Mouse (Mus musculus) cerebellum, adult 18-20 months (tissue): ENCODE results near the gene 9030612E09Rik.

Experiments
- DNase-seq, 2 experiments: peaks; one replicate each; pipeline ENCODE4 v3.0.0; 2021

9030612E09Rik gene

DNA sequence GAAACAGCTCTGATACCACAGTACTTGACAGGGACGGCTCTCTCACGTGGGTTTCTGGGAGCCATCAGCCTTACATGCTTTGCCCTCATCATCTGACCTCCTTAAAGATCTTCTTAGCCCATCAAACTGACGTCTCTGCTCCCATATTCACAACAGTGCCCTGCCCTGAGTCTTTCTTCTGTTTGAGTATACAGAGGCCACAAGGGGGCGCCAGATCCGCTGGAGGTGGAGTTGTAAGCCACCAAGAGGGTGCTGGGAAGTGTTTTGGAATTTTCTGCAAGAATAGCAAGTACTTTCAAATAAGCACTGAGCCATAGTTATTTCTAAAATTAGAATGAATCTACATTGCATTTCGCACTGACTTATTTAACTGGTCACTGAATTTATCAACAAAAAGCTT lies 37.4 kb downstream of the 9030612E09Rik start:
- peak; percentile 26 to 45 for DNase-seq

DNA sequence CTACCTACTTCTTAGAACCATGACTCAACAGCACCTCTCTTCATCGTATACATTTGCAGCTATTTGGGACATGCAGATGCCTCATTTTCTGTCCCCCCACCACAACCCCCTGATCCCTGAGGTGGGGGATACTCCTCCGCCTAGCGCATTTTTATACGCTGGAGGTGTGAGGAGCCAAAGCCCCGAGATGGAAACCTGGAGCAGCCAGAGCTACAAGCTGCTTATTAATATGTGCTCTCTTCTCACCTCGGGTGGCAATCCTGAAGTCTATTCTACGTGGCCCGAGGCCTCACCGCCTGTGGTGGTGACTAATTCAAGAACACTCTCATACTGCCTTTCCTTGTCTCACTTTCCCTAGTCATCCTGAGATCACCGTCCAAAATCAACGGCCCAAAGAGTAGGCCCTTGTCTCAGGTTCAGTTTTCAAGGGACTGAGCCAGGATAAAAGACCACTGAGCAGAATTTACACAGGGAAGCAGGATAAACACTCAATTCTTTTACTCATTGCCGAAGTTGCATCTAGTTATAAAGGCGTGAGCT lies 42.9 kb downstream of the 9030612E09Rik start:
- DNase-seq, result no peak

DNA sequence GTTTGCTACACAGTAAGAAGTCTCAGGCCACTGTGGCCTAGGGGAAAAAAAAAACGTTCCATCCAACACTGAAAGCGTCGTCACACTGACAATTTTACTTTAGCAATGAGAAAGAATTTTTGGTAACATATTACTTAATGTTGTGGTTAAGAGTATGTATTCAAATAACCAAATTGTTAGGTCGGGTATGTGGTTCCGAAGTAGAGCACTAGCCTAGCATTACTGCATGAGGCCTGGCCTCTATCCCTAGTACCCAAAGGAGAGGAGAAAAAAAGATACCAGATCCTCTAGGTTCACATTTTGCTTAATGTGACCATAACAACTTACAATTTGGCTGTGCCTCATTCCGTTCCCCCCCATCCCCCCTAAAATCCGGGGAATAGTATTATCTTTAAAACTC lies 46.0 kb downstream of the 9030612E09Rik start:
- DNase-seq, result peak in 1 of 2 experiments; percentile 5

DNA sequence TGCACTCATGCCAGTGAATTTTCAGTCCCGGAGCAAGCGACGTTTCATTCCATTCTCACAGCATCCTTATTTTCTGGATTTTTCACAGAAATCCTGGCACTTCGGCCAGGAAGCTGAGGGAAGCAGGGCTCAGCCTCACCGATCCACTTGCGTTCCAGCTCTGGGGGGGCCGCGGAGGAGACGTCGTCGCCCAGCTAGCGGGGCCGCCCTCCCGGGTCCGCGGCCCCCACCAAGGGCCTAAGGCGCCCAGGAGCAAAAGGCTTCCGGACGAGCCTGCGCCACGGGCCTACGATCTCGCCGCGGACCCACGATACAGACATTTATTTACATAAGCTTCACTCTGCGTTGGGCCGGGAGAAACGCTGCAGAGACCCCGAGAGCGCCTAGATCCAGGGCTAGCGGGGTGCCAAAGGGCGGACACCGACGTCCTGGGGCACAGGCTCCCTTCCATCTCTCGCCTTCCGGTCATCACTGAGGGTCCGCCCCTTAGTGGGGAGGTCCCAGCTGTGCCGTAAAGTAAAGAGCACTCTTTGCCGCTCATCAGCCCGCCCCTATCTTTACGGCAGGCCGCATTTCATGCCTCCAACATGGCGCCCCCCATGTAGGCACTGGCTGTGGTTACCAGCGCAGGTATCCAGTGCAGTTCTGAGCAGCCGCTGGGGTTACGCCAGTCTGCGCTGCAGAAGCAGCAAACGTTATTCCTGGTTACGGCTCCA lies 46.6 kb downstream of the 9030612E09Rik start, which contains the start of gene Pdss2:
Pdss2 (plus strand) TSS at position 577 of the 716 bp plus-strand sequence.
- DNase-seq, result peak; percentile 92 to 98

DNA sequence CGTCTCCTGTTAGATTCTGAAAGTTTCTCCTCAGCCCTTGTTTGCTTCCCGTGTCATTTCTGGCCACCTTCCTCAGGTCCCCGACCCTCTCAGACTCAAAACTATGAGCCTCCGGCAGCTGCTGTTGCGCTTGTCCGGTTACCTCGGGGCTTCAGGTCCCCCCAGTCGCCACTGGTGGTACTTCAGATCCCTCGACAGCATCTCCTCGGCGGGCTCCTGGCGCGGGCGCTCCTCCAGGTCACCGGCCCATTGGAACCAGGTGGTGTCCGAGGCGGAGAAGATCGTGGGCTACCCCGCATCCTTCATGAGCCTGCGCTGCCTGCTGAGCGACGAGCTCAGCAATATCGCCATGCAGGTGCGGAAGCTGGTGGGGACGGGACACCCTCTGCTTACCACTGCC lies 47.2 kb downstream of the 9030612E09Rik start:
- DNase-seq, result peak in 1 of 2 experiments; percentile 51

DNA sequence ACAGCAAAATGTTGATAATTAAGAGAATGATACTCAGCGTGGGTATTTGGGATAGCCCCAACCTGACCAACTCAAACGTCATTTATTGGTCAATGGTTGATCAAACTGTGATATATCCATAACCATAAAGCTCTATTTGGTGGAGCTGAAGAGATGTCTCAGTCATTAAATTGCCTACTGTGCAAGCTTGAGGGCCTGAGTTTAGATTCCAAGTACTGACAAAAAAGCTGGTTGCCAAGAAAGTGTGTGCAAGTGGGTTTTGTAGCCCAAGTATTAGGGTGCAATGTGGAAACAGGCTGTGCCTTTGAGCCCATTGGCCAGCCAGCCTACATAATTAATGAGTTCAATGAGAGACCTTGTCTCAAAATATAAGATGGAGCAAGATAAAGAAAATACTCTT lies 48.9 kb downstream of the 9030612E09Rik start:
- DNase-seq, result no peak
